Mouse (Mus musculus) inflammation-experienced regulatory T-cells (primary cell): Measurements from ENCODE around the gene Stox1. TPM values are rescaled to one million over a fixed set of nuclear protein-coding genes. Genes with fewer than 3 reads are reported as not detected.

Experiments used
- polyA plus RNA-seq, 2 experiments: library from polyadenylated mRNA; unstranded; fragments of 100-300 nt; shearing (Covaris generic); gene quantifications; one replicate each; pipeline ENCODE4 v1.2.1; 2017

Gene Stox1
- polyA plus RNA-seq: 1 to 10 TPM; 1.6 to 1.8 TPM

GRCm38 (mm10) chr10:62725771-62726687, at the start of gene Stox1:
Stox1 (minus strand) TSS chr10:62726128.

GRCm38 (mm10) chr10:62650881-62651810, 74.8 kb downstream of the Stox1 start, which contains the start of gene Ddx50:
Ddx50 (minus strand) TSS chr10:62651218.

Other genes starting within 250 kb of the Stox1 start
- 10 to 100 TPM; 66.9 to 69.9 TPM for gene Vps26a, start 239.3 kb downstream of the Stox1 start, polyA plus RNA-seq
- gene Srgn, start 198.7 kb downstream of the Stox1 start, polyA plus RNA-seq: 1,000 to 10,000 TPM in 1 of 2 experiments, 100 to 1,000 TPM in 1; 762 to 1,217 TPM
- 10 to 100 TPM; 39.9 to 50.2 TPM for gene Kif1bp, start 147.7 kb downstream of the Stox1 start, polyA plus RNA-seq
- gene Ddx21, start 123.8 kb downstream of the Stox1 start, polyA plus RNA-seq: 10 to 100 TPM; 38.8 to 43.9 TPM
- gene Ddx50, start 74.9 kb downstream of the Stox1 start, polyA plus RNA-seq: 100 to 1,000 TPM; 128 to 142 TPM
- gene Ccar1, start 66.2 kb upstream of the Stox1 start, polyA plus RNA-seq: 100 to 1,000 TPM; 109 to 128 TPM
- gene Tet1, start 182.9 kb upstream of the Stox1 start, polyA plus RNA-seq: 1 to 10 TPM; 5.8 to 7.0 TPM
- gene Slc25a16, start 194.5 kb upstream of the Stox1 start, polyA plus RNA-seq: 10 to 100 TPM; 12.8 to 14.7 TPM
- gene Dna2, start 220.9 kb upstream of the Stox1 start, polyA plus RNA-seq: 1 to 10 TPM; 1.3 to 2.9 TPM